Mouse (Mus musculus): ENCODE results near the gene Gm11214. TPM values are rescaled to one million over a fixed set of nuclear protein-coding genes. Genes with fewer than 3 reads are reported as not detected.

Gene Gm11214
- polyA plus RNA-seq, 1 experiment from 2014 or later = not detected

- Histone ChIP-seq H3K9ac (no peak overlapping the region), H3K4me2 (replicated peaks) (no peak overlapping the region), H3K27me3 (no peaks in the 10 kb centered on the region), H3K36me3 (no peaks in the 10 kb centered on the region), H3K27ac (no peak overlapping the region), H3K4me3 (no peak overlapping the region), H3K4me1 (no peaks in the 10 kb centered on the region), H3K9me3 (replicated peaks) (no peaks in the 10 kb centered on the region)
- ATAC-seq (ENCODE audit: low FRiP score) = no peak
Observed at GRCm38 (mm10) chr4:63643956-63644726, 19.0 kb downstream of the Gm11214 start.

DNA sequence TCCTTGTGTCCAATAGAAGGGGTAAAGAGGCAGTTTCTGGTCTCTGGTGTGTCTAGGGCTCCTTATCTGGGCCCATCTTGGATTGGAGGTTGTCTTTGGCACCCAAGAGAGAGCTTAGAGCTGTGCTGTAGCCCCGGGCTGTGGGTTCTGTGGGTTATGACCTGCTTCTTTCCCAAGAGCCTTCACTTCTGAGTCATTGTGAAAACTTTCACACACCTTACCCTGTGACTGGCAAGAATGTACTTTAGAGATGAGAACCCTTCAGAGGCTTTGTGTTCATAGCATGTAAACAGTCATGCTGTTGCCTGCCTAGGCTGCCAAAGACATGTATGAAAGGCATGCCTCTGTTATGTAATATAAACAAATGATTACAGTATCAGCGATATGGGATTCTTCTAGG is 23.3 kb downstream of the Gm11214 start:
- Histone ChIP-seq H3K4me2 (replicated peaks) (no peak overlapping the region), H3K4me3 (no peak overlapping the region), H3K27me3 (no peaks in the 10 kb centered on the region), H3K36me3 (no peaks in the 10 kb centered on the region), H3K4me1 (no peaks in the 10 kb centered on the region), H3K9me3 (replicated peaks) (no peaks in the 10 kb centered on the region), H3K9ac (no peak overlapping the region), H3K27ac (no peak overlapping the region)
- ATAC-seq (ENCODE audit: low FRiP score) = no peak
- 77% methylated on average over 2 of the region's 2 CpGs for WGBS

DNA sequence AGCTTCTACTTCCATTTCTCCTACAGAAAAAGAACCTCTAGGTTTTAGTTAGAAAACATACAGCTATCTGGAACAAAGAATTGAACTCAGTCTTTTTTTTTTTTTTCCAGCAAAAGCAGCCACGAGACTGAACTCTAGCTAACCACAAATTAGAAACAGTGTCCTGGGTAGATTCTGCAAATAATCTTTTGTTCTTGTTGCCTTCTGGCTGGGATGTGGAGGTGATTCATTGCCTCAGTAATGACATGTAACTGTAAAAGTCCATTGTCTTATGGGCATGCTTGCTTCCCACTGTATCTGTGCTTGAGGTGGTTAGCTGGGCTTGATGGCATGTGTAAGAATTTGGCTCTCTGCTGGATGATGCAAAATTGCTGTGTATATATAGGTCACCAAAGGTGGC is 24.6 kb downstream of the Gm11214 start:
- Histone ChIP-seq H3K36me3 (no peaks in the 10 kb centered on the region), H3K27me3 (no peaks in the 10 kb centered on the region), H3K4me1 (no peaks in the 10 kb centered on the region), H3K4me2 (replicated peaks) (no peak overlapping the region), H3K4me3 (no peak overlapping the region), H3K9ac (no peak overlapping the region), H3K27ac (no peak overlapping the region), H3K9me3 (replicated peaks) (no peaks in the 10 kb centered on the region)
- WGBS = 58% methylated on average over 1 of the region's 1 CpGs
- no peak for ATAC-seq (ENCODE audit: low FRiP score)

DNA sequence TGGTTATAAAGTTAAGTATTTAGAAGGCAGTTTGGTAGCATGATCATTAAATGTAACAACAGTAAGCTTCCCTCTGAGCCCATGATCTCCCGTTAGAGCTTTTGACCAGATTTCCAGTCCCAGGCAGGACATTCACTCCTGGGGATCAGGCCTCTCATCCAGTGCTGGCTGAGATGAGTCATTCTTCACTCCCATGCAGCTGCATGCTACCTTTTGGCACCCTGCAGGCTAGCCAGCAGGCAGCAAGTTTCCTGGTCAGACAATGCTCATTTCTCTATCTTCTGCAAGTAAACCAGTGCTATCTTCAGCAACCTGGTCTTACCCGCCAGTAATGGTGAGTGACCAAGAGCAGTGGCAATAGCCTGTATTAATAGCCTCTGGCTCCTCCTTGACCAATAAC is 30.0 kb downstream of the Gm11214 start:
- H3K4me1 ChIP-seq = no peaks in the 10 kb centered on the region
- H3K27me3 ChIP-seq = no peaks in the 10 kb centered on the region
- no peak overlapping the region for H3K9ac ChIP-seq
- WGBS = 87% methylated on average over 2 of the region's 2 CpGs
- H3K27ac ChIP-seq = no peak overlapping the region
- no peak overlapping the region for H3K4me3 ChIP-seq
- ATAC-seq (ENCODE audit: low FRiP score) = no peak
- no peaks in the 10 kb centered on the region for H3K36me3 ChIP-seq
- H3K4me2 ChIP-seq (replicated peaks) = no peak overlapping the region
- H3K9me3 ChIP-seq (replicated peaks) = no peaks in the 10 kb centered on the region

DNA sequence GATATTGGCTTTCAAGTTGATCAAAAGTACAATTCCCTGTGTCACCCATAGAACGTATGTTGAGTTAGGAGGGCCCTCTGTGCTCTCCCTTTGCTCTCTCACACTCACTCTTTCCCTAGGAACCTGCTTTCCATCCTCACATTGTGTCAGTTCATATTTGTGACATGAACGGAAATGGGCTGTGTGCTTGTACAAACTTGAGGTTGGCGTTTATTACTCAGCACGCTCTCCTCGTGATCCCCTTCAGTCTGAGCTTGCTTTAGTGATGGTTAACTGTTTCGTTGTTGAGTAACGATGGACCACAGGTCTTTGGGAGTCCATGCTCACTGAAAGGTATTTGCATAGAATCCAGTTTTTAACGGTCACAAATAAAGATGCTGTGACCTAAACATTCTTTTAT is 36.1 kb downstream of the Gm11214 start:
- Histone ChIP-seq H3K27ac (no peak overlapping the region), H3K4me3 (no peak overlapping the region), H3K4me1 (no peaks in the 10 kb centered on the region), H3K36me3 (no peaks in the 10 kb centered on the region), H3K27me3 (no peaks in the 10 kb centered on the region), H3K9me3 (replicated peaks) (no peaks in the 10 kb centered on the region), H3K4me2 (replicated peaks) (no peak overlapping the region), H3K9ac (no peak overlapping the region)
- 87% methylated on average over 8 of the region's 8 CpGs for WGBS
- ATAC-seq (ENCODE audit: low FRiP score) = no peak

DNA sequence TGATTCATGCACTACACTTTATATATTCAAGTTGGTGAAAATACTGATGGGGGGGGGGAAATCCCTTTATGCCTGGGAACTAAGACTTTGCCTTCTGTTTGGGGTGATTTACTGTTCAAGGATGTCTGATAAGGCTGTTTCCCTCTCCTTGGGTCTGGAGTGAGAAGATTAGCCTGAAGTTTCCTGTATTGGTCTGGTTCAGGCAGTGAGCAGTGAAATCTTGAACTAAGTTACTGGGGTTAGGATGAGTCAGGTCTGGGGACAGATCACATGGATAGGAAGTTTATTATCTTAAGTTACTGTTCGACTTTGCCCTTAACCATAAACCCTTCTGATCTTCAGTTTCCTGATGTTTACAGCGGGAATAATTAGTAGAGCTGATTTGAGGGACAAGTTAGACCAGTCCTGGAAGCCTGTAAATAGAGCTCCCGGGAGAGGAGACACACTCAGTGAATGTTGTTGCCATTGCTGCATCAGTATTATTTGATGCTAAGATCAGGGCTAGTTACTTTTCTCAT is 37.6 kb downstream of the Gm11214 start:
- H3K27ac ChIP-seq = no peak overlapping the region
- no peak overlapping the region for H3K4me2 ChIP-seq (replicated peaks)
- no peaks in the 10 kb centered on the region for H3K9me3 ChIP-seq (replicated peaks)
- no peaks in the 10 kb centered on the region for H3K4me1 ChIP-seq
- no peak overlapping the region for H3K4me3 ChIP-seq
- H3K36me3 ChIP-seq = no peaks in the 10 kb centered on the region
- no peak overlapping the region for H3K9ac ChIP-seq
- no peaks in the 10 kb centered on the region for H3K27me3 ChIP-seq
- no peak for ATAC-seq (ENCODE audit: low FRiP score)
- 82% methylated on average over 3 of the region's 3 CpGs for WGBS

- Histone ChIP-seq H3K9ac (no peak within 1 kb of the TSS), H3K4me2 (replicated peaks) (no peak within 1 kb of the TSS), H3K36me3 (no peaks in the 10 kb centered on the region), H3K27me3 (no peaks in the 10 kb centered on the region), H3K9me3 (replicated peaks) (no peaks in the 10 kb centered on the region), H3K4me3 (no peak within 1 kb of the TSS), H3K27ac (no peak within 1 kb of the TSS), H3K4me1 (no peaks in the 10 kb centered on the region)
- WGBS = 59% methylated on average over 5 of the region's 5 CpGs
- no peak for ATAC-seq (ENCODE audit: low FRiP score)
Observed at GRCm38 (mm10) chr4:63622378-63622835, 40.8 kb downstream of the Gm11214 start, which contains the start of gene Tex48. Gene Tex48, minus strand, starts transcription at chr4:63622428.

DNA sequence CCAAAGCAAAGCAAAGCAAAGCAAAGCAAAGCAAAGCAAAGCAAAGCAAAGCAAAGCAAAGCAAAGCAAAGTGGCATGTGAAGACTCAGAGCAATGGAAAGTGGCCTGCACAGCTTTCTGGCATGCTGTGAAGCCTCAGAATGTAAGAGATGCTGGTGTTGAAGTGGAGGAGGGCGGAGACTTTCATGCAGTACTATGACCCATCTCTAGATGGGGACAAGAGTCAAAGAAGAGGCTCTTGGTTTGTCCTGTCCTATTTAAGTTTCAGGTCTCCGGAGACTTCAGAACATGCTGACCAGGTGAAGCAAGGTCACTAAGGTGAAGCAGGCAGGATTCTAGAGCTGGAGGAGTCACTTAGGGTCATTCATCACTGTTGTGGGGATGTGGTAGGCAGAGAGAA is 41.3 kb downstream of the Gm11214 start:
- no peak for ATAC-seq (ENCODE audit: low FRiP score)
- no peaks in the 10 kb centered on the region for H3K27me3 ChIP-seq
- H3K4me2 ChIP-seq (replicated peaks) = no peak overlapping the region
- H3K36me3 ChIP-seq = no peaks in the 10 kb centered on the region
- no peak overlapping the region for H3K9ac ChIP-seq
- no peaks in the 10 kb centered on the region for H3K4me1 ChIP-seq
- H3K27ac ChIP-seq = no peak overlapping the region
- no peak overlapping the region for H3K4me3 ChIP-seq
- H3K9me3 ChIP-seq (replicated peaks) = no peaks in the 10 kb centered on the region
- WGBS = 80% methylated on average over 2 of the region's 2 CpGs

Other genes with a start within 250 kb of the Gm11214 start
- 10.6 and 10.8 TPM in 2 replicates for gene Whrn, start 167.4 kb downstream of the Gm11214 start, polyA plus RNA-seq (2016; fragmentation: Nextera tagmentation; extraction: Ambion mirVana)
- gene Atp6v1g1, start 118.6 kb downstream of the Gm11214 start, polyA plus RNA-seq (2016; fragmentation: Nextera tagmentation; extraction: Ambion mirVana) = 365 and 374 TPM in 2 replicates
- gene Tmem268, start 104.6 kb downstream of the Gm11214 start, polyA plus RNA-seq (2016; fragmentation: Nextera tagmentation; extraction: Ambion mirVana) = 4.1 and 5.8 TPM in 2 replicates
- gene Gm11213, start 58.1 kb downstream of the Gm11214 start, polyA plus RNA-seq (2016; fragmentation: Nextera tagmentation; extraction: Ambion mirVana) = not detected in 2 replicates
- not detected in 2 replicates for gene Tex48, start 41.0 kb downstream of the Gm11214 start, polyA plus RNA-seq (2016; fragmentation: Nextera tagmentation; extraction: Ambion mirVana)
- 0.06 and 0.09 TPM in 2 replicates for gene Tnfsf15, start 81.7 kb upstream of the Gm11214 start, polyA plus RNA-seq (2016; fragmentation: Nextera tagmentation; extraction: Ambion mirVana)
- 0.08 TPM in 1 of 2 replicates, not detected in the other for gene Tnfsf8, start 198.0 kb upstream of the Gm11214 start, polyA plus RNA-seq (2016; fragmentation: Nextera tagmentation; extraction: Ambion mirVana)